Mouse (Mus musculus) thymus, adult 2 months (tissue): ENCODE data around the gene Slc25a1.

Experiments used
- CTCF ChIP-seq: fragments of 200-500 bp; IDR thresholded peaks from 2 replicates; pipeline ENCODE4 v1.5.1; 2012; ENCODE audit warnings: mild to moderate bottlenecking, control low read depth, low read length, moderate library complexity, borderline replicate concordance; ENCODE audit not compliant: control insufficient read depth, poor library complexity, insufficient read depth; ENCODE audit errors: extremely low read depth
- POLR2A ChIP-seq: fragments of 200-500 bp; IDR thresholded peaks from 2 replicates; pipeline ENCODE4 v1.6.1; 2012; ENCODE audit warnings: mild to moderate bottlenecking, low read length, control low read depth, moderate library complexity; ENCODE audit not compliant: control insufficient read depth, poor library complexity, insufficient read depth; ENCODE audit errors: extremely low read depth

- TF ChIP-seq CTCF, result peak; percentile 35; the same call in 1 of the 2 replicates
- no peak; the same call in 1 of the 2 replicates for TF ChIP-seq POLR2A
Observed at GRCm38 (mm10) chr16:17928087-17928580, at the start of gene Slc25a1.
